Mouse (Mus musculus): Measurements from ENCODE around the gene Zbtb39.

- TF ChIP-seq RCOR1 (IDR thresholded peaks at IDR 0.05; ENCODE audit: low read depth, low read length) (no peak), POLR2A (IDR thresholded peaks at IDR 0.05; ENCODE audit: control insufficient read depth in 1 of 2, insufficient read depth in 1 of 2, low read depth in 1 of 2, low read length in 2 of 2, poor library complexity in 1 of 2) (no peak), UBTF (IDR thresholded peaks at IDR 0.05; ENCODE audit: borderline replicate concordance, insufficient read depth, low read depth, low read length) (no peak), MAFK (IDR thresholded peaks at IDR 0.05; ENCODE audit: borderline replicate concordance, low read depth, low read length) (no peak), E2F4 (IDR thresholded peaks at IDR 0.05; ENCODE audit: borderline replicate concordance, low read depth, low read length) (no peak), CTCF (IDR thresholded peaks at IDR 0.05 in 2 of 3, conservative IDR thresholded peaks at IDR 0.05 in 1 of 3; ENCODE audit: control insufficient read depth in 1 of 3, insufficient read depth in 1 of 3, low read depth in 2 of 3, low read length in 3 of 3, poor library complexity in 1 of 3, severe bottlenecking in 1 of 3) (no peak)
Observed at GRCm38 (mm10) chr10:127748847-127749612, 9.7 kb downstream of the Zbtb39 start.
